Mouse (Mus musculus) left cerebral cortex, adult 18-20 months (tissue): ENCODE measurements around the gene Chit1. TPM values are rescaled to one million over a fixed set of nuclear protein-coding genes. Genes with fewer than 3 reads are reported as not detected.

Experiments
- DNase-seq, 2 experiments: peaks; one replicate each; pipeline ENCODE4 v3.0.0; 2021 to 2022; ENCODE audit warnings: low spot score in 2 of 2, mixed read lengths in 1 of 2
- total RNA-seq, 2 experiments: library from RNA; stranded (reverse); gene quantifications; 2 replicates each; pipeline ENCODE4 v1.2.3; 2021

The Chit1 gene
- total RNA-seq, 2 experiments from 2014 or later: not detected

DNA sequence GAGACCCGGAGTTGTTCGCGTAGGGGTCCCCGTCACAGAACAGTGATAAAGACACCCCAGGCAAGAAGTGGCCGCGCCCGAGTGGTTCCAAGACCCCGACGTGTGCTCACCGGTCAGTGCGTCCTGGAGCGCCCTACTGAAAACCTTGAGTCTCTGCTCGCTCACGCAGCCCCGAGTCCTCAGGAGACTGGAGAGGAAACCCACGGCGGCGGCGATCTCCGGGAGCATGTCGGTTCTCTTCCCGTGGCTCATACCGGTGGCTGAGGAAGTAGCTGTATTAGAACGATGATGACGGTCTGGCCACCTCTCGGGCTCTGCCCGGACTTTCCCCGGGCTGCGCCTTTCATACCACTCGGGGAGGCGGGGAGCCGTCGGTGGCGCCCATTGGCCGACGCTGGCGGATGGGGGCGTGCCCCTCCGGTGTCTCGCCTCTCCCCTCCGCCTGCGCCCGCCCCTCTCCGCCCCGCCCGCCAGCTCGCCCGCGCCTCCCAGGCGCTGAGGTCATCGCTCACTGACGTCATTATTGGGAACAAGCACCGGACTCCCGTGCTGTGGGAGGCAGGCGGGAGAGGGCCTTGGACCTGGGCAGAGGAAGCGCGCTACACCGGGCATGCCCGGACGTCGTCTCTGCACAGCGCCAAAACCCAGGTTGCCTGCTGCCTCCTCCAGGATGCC is 32.1 kb upstream of the Chit1 start, which contains the start of gene Btg2:
Gene Btg2, minus strand, starts transcription at position 319 of the 675 bp plus-strand sequence.
- DNase-seq: peak; percentile 94 to 96

DNA sequence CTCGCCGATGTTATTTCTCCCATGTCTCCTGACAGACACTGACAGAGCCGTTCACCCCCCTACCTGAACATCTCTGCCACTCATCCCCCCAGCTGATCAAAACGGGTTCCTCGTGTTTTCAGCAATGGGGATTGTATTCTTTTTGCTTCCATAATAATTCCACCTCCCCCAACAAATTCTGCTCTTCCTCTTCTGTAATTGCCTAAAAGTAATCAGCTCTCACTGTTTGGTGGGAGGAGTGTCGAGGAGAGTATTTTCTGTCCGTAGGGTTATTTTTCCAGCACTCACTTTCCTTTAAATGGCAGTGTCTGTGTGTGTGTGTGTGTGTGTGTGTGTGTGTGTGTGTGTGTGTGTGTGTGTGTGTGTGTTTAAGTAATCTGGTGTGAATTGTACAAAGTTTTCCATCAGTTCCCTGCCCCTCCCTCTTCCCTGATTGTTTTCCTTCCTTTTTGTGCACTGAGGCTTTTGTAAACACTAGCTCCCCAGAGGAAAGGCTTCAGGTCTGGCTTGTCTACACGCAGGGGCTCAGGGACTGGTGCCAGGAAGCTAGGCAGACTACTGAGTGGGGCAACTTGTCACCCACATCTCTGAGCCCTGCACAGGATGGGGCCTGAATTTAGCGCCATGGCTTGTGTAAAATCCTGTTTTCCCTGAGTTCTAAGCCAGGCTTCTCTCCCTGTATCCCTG is 31.4 kb upstream of the Chit1 start:
- no peak for DNase-seq

DNA sequence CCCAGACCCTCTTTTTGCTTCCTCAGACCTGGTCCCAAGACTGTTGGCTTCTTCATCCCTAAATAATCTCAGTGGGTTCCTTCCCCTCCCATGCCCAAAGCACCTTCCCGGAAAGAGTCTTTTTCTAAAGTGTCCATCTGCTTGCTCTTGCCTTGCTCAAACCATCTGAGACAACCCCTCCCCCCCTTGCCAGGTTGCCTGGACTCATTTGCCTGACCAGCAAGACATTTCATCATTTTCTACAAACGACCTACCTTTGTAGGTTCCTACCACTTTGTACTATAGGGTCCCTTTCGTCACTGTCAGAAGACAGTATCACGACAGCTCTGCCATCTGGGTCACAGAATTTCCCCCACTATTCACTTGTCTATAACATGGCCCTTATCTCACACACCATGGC is 30.6 kb upstream of the Chit1 start:
- no peak for DNase-seq

DNA sequence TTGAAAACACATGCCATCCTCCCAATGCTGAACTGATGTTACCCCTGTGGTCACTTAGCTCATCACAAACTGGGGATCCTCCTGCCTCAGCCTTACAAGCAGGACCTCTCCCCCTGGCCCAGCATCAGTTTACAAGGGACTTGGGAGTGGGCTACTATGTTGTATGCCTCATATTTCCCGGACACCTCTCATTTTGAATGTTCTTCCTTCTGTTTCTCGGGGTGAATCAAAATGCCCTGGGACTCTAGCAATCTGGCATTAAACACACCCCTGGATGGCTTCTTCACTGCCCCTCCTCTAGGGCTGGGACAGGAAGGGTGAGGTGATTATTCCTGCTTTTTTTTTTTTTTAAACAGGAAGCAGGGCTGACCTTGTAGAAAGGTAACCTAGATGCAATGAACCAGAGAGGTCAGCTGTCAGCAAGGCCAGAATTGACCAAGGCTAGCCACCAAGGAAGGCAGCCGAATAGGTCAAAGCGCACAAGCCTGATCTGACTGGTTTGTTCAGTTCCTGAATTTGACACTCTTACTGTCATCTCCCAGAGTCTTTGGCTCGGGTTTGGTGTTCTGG is 30.1 kb upstream of the Chit1 start:
- DNase-seq: no peak

DNA sequence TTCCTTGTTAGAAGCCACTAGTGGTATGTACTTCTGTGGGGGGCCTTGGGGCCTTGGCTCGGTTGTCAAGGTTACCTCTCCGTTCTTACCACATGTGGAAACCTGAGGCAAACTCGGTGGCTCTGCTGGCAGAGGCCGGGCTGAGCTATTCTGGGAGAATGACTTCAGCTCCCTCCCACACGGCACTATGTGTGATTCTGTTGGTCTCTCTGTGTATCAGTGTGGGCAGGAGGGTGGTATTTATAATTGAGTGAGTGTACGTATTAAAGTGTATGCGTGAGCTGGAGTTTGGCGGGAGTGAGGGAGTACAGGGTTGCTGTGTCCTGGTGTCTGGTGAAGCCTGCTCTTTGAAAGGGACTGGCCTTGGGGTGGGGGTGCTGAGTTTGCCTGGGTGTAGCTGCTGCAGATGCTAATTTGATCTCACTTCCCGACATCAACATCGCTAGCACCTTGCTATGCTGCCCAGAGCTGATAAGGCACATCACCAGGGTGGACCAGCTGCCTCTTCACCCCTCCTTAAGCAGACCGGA is 28.0 kb upstream of the Chit1 start:
- DNase-seq: peak; percentile 72 to 82

DNA sequence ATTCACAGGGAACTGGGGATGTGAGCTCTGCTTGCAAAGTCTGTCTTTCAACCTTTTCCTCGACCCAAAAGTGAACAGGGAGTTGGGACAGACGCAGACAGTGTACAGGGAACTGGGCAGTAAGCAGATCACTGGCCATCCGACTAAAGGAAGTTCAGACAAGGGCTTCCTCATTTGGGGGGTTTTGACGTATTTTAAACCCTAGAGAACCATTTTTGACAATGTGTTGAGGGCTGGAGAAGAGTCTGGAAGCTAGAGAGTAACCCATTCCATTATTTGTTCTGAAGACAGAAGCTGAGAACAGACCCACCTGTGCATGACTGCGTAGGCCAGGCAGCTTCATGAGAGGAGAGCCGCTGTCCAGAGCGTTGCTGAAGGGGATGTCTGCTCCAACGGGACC is 27.4 kb upstream of the Chit1 start:
- DNase-seq: no peak

DNA sequence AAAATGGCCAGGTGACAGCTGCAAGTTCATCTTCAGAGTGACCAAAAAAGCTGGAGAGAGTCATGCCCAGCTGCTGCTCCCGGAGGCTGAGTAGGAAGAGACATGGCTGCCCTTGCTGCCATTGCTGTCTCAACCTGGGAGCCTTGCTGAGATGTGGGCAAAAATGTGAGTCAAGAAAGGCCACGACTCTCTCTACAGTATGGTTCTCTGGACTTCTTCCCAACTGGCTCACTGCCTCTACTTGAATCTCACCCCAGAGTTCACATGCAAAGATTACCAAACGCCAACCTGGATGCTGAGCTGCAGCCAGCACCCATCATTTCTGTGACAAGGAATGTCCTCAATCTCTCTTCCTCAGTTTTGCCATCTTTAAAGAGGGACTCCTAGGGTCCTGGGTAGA is 26.9 kb upstream of the Chit1 start:
- DNase-seq: no peak

DNA sequence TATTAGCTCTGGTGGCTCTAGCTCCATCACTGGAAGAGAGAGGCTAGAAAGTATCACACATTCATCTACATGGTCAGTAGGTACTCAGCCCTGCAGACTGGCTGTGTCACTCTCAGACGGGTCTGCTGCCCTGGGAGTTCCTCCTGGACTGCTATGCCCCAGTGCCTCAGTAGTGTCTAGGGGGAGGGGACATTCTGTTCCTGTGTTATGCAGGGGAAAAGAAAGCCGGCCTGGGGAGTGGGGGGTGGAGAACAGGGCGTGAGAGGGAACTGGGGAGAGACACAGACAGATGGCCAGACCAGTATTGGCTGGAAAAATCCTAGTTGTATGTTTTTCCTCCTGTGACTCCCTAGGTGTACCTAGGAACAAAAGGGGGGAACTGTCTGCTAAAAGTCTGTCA is 25.0 kb upstream of the Chit1 start:
- no peak for DNase-seq

DNA sequence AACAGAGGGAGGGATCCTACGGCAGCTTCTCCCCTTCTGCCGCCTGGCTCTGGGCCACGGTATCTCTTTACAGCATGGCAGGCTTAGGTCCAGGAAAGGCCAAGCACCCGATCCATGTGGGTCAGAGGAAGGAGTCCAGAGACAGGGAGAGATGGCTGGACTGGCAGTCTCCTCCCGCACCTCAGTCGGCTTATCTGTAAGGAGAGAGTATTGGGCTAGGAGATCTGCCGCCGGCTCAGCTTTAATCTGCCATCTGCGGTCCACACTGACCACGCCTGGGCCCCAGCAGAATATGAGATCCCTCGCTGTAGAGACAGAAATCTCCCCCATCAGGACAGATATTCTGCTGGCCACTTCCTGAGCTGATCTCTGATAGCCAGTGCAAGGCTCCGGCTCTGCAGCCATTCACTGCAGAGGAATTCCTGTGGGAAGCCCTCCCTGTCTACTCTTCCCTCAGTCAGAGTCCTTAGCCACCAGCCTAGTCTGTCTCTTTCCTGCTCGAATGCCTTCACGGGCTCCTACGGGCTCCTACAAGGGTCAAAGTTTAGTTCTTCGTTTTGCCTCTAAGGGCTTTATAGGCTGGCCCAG is 24.1 kb upstream of the Chit1 start:
- DNase-seq: no peak

DNA sequence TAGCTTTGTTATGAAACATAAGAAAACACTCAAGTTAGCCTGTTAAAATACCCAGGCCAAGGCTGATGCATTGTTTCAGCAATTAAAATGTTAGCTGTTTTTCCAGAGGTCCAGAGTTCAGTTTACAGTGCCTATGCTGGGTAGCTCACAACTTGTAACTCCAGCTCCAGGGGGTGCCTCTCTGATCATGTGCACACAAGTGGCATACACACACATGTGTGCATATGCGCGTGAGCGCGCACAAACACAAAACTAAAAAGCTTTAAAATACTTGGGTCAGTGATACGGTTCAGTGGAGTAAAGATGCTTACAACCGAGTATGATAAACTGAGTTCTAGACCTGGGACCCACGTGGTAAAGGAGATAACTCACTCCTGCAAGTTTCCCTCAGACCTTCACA is 22.0 kb upstream of the Chit1 start:
- DNase-seq: no peak

DNA sequence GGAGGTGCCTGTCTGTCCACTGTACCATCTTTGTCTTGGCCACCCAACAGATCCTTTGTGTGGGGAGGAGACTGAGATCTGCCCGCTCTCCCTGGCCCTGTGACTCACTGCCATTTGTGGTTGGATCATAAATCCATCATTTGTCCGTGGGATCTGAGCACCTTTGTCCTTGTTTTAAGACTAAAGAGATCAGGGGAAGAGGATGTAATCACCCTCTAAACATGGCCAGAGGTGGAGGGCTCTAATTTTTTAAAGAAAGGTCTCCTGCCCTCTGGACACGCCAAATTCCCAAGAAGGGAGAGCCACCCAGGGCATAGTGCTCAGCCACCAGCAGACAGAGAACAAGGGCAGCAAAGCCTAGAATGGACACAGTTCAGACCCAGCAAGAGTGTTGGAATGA is 19.2 kb upstream of the Chit1 start:
- DNase-seq: no peak

DNA sequence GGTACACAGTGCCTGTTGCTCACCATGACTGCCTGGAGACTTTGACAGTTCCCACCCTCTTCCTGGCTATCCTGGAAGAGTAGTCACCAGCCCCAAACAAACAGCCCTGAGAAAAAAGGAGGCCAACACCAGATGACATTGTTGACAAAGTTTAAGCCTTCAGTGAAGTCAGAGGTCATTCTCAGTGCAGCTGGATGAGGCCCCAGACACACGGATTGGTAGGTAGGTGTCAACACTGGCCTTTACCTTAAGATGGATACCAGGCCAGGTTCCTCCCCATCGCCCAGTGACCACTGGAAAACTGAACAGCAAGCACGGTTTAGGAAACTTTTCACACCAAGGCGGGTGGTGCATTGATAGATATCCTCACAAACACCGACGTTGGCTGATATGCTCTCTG is 18.7 kb upstream of the Chit1 start:
- DNase-seq: no peak

DNA sequence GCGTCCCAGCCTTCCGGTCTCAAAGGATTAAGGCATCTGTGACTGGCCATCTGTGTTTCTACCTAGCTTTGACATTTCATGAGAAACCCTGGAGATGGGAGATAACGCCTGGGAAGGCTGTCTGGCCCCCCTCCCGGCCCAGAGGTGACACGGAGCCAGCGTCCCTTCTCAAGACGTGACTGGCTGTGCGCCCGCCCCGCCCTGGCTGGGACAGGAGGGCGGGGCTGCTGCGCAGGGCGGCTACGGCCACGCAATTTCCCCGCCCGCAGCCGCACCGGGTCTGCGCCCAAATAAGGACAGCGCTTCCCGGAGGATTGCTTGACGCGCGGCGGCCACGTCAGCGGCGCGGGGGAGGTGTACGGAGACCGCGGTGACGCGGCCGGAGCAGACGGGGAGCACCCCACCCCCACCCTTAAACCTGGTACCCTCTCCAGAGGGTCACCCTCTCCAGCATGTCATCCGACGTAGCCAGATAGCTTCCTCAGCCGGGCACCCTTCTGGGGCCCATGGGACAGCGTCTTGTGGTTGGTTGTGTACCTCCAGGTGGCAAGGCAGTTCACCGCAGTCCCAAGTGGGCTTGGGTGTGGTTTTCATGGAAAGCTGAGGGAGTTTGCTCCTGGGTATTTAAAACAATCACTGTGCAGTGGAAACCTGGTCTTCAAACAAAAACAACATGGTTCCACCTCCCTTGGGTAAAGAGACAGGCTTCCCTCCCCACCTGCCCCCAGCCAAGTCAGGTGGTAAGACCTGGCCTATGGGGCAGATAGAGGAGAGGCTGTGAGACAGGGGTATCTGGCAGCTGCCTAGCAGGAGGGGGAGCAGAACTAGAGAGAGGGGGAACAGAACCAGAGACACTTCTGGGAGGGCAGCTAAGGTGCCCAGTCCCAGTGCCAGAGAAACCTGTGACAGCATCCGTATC is 17.9 kb upstream of the Chit1 start:
- DNase-seq: peak; percentile 90 to 93

DNA sequence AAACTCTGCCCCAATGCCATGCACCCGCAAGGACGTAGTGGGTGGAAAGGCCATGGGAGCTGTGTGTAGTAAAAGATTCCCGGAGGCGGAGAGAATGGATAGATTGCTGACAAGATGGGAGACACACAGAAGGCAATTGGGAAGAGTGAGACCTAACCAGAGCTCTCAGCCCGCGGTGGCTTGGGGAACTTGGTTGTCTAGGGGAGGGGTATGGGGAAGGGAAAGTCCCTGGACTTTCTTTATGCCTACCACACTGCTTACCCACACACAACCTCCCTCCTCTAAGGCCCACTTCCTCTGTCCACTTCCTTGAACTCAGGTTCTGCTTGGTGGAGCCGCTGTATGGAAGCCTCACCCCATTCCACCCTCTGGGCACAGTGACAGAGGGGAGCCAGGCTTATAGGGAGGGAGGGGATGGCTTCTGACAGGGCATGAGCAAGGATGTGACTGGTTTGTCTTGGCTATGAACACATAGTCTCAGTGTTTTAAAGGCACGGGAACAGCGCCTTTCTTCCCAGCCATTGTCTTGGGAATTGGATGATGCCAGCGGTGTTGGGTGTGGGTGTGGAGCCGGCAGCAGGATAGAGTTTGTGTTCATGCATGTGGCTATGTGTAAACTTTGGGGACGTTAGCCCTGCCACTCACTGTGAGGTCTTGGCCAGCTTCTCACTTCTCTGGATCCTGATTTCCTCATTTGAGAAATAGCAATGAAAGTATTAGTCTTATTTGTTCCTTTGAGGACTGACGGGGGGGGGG is 17.1 kb upstream of the Chit1 start:
- no peak for DNase-seq

DNA sequence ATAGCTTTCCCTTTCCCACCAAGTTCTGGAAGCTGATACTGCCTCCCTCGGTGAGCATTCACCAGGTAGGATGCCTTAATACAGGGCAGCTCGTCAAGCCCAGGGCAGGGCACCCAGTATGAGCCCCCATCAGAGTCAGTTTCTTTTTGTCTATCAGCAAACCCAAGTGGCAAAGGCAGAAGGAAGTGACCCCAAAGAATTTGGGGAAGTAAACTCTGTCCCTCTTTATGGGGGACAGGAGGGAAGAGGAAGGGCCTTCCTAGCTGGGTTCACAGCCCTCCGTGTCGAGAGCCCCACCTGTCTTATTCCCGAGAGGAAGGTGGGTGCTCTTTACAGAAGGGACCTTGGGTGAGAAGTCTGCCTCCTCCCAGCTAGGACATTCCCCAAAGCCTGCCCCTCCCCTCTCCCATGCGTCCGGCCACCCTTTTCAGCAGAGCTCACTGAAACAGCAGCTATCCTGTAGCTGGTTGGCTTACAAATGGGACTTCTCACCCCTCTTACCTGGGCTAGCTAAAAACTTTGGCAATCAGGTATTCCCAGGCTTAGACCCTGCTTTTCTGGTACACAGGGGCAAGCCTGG is 15.9 kb upstream of the Chit1 start:
- no peak for DNase-seq

DNA sequence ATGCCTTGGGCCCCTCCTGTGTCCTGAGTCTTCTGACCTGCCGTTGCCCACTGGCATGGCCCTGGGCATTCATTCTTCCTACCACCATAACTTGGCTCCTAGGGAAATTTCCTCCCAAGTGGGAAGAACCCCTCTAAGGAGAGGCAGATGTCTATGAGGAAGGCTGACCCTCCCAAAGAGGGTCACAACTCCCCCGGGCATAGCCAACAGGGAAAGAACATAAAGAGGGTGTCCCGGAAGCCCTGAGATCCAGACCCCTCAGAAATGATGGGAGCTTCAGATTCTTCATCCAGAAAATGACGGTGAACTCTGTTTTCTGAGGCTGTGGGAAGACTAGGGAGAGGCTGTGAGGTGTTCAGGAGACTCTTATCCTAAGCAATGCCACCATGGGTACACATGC is 15.3 kb upstream of the Chit1 start:
- DNase-seq: no peak

DNA sequence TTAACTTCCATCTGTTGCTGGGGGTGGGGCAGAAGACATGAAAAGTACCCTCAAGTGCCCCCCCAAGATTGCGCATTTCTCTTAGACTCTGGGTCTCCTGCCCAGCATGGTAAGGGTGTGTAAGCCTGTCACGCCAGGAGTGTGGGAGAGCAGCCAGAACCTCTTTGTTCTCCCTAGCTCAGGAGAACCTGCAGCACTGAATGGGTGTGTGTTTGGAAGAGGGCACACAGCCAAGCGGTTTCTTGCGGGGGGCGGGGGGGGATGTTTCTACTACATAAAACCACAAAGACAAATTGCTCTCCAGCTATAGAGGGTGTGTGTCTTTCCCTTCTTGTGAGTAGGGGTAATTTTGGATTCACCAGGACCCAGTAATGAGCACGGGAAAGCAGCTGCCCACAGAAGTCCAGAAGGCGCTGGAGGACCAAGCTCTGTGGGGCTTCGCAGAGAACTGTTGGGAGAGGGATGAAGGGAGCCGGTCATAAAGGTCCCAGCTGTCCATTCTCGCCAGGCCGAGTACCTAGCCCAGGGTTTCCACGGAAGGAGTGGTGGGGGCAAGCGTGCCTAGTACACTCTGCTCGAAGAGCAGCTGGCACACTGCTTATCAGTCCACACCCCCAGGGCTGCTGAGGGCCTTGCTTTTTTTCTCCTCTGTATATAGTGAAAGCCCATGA is 14.6 kb upstream of the Chit1 start:
- DNase-seq: no peak

DNA sequence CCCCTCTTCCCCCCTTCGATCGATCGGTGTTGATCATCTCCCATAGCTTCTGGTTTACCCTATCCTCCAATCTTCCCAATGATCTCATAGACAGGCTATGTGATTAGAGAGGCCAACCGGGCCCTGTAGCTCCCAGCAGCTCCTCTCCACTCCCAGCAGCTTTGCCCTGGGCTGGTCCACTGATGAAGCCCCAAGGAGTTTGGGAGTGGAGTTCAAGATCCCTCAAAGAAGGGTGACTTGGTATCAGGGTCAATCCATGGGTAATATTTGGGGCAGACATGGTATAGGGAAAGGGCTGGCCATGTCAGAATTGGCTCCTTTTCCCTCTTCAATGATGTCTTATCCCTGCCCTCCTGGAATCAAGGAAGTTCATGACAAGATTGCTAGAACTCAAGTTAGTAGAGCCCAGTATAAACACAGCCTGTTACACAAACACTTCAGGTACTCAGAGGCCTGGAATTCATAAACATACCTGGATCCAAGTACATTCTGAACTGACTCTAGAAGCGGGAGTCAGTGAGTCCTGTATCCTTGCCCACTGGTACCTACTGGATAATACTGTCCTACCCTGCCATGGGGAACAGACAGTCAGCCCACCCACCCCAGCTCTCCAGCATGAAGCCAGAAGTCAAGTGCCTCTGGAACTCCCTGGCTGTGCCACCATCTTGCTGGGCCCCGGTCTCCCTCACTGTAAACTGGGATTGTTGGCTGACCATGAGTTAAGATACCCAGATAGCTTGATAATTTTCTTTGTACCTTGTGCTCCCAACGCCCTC is 13.8 kb upstream of the Chit1 start:
- DNase-seq: no peak
